Mouse (Mus musculus) small intestine, adult 2 months (tissue): ENCODE results near the gene Gins2. TPM values are rescaled to one million over a fixed set of nuclear protein-coding genes. Genes with fewer than 3 reads are reported as not detected.

Source experiments
- H3K27ac ChIP-seq: fragments of 200-500 bp; 2 replicates; pipeline ENCODE4 v1.5.1; 2012; ENCODE audit warnings: low read depth, low read length, control low read depth, inconsistent platforms; ENCODE audit not compliant: insufficient read depth
- H3K27me3 ChIP-seq: fragments of 200-500 bp; 2 replicates; pipeline ENCODE4 v1.6.1; 2012; ENCODE audit warnings: mild to moderate bottlenecking, moderate library complexity, low read length, inconsistent platforms; ENCODE audit not compliant: control insufficient read depth, insufficient read depth
- H3K36me3 ChIP-seq: fragments of 200-500 bp; 2 replicates; pipeline ENCODE4 v1.6.1; 2012; ENCODE audit warnings: mild to moderate bottlenecking, low read length, control low read depth, inconsistent platforms; ENCODE audit not compliant: control insufficient read depth, insufficient read depth
- H3K4me1 ChIP-seq: fragments of 200-500 bp; 2 replicates; pipeline ENCODE4 v1.6.1; 2012; ENCODE audit warnings: low read length, inconsistent platforms, mixed read lengths; ENCODE audit not compliant: control insufficient read depth, insufficient read depth, insufficient read length
- H3K4me3 ChIP-seq: fragments of 200-500 bp; 2 replicates; pipeline ENCODE4 v1.5.1; 2012; ENCODE audit warnings: low read depth, mild to moderate bottlenecking, control low read depth, inconsistent platforms, low read length, moderate library complexity
- CTCF ChIP-seq: fragments of 200-500 bp; IDR thresholded peaks from 2 replicates; pipeline ENCODE4 v1.5.1; 2012; ENCODE audit warnings: low read depth, mild to moderate bottlenecking, control low read depth, inconsistent platforms, low read length, moderate library complexity, mixed read lengths; ENCODE audit not compliant: insufficient replicate concordance, insufficient read length; ENCODE audit errors: extremely low read depth
- POLR2A ChIP-seq: fragments of 200-500 bp; IDR thresholded peaks from 2 replicates; pipeline ENCODE4 v1.6.1; 2012; ENCODE audit warnings: low read depth, mild to moderate bottlenecking, control low read depth, inconsistent platforms, low read length, moderate library complexity
- WGBS: fragments of 180-500 bp; shearing (Covaris S2); methylation state at CpG from one replicate; pipeline ENCODE4 v1.1.7; 2018; 5-methylcytosine and 5-hydroxymethylcytosine counted together
- polyA plus RNA-seq: library from polyadenylated mRNA; depleted of rRNA; stranded (reverse); fragments of >200 nt; gene quantifications from 2 replicates; pipeline ENCODE4 v1.2.3, GENCODE M21; 2012; rRNA removed

The Gins2 gene
- 12.6 and 22.5 TPM in 2 replicates for polyA plus RNA-seq

GRCm38 (mm10) chr8:120588908-120589771, at the start of gene Gins2:
TSS of gene Gins2 (minus strand) at chr8:120589304.
- Histone ChIP-seq H3K4me3 (peak within 1 kb of the TSS; percentile 79), H3K36me3 (no peaks in the 10 kb centered on the region), H3K27ac (no peak within 1 kb of the TSS), H3K4me1 (peaks cover 3% of the 10 kb centered on the region), H3K27me3 (no peaks in the 10 kb centered on the region)
- WGBS, result under 1% methylated on average over 67 of the region's 67 CpGs
- TF ChIP-seq POLR2A (0 out of 2 replicates have a peak, but pooled peaks have one; percentile 14), CTCF (no peak)

- WGBS, result 1% methylated on average over 40 of the region's 42 CpGs
These were observed 45.3 kb upstream of the Gins2 start for GRCm38 (mm10) chr8:120634329-120634839.

GRCm38 (mm10) chr8:120633665-120634271, 44.7 kb upstream of the Gins2 start:
- peaks cover 6% of the 10 kb centered on the region; the same call in 1 of the 2 replicates for H3K27me3 ChIP-seq
- no peak for TF ChIP-seq CTCF
- TF ChIP-seq POLR2A, result no peak
- no peak overlapping the region for H3K27ac ChIP-seq
- peak overlapping the region; percentile 73 for H3K4me3 ChIP-seq
- 4% methylated on average over 44 of the region's 44 CpGs for WGBS
- H3K36me3 ChIP-seq, result no peaks in the 10 kb centered on the region
- H3K4me1 ChIP-seq, result peaks cover 8% of the 10 kb centered on the region

More at GRCm38 (mm10) chr8:120634329-120634839, 45.3 kb upstream of the Gins2 start:
- TF ChIP-seq CTCF (no peak), POLR2A (no peak)
- Histone ChIP-seq H3K4me3 (peak overlapping the region; percentile 73), H3K36me3 (no peaks in the 10 kb centered on the region), H3K27ac (no peak overlapping the region), H3K4me1 (peaks cover 8% of the 10 kb centered on the region), H3K27me3 (peaks cover 6% of the 10 kb centered on the region; the same call in 1 of the 2 replicates)

- no peaks in the 10 kb centered on the region for H3K36me3 ChIP-seq
- no peak overlapping the region for H3K27ac ChIP-seq
- 59% methylated on average over 17 of the region's 17 CpGs for WGBS
- TF ChIP-seq POLR2A, result no peak
- TF ChIP-seq CTCF, result no peak
- peaks cover 8% of the 10 kb centered on the region for H3K4me1 ChIP-seq
- H3K27me3 ChIP-seq, result peaks cover 6% of the 10 kb centered on the region; the same call in 1 of the 2 replicates
- H3K4me3 ChIP-seq, result peak overlapping the region; percentile 73; the same call in 1 of the 2 replicates
These were observed 44.0 kb upstream of the Gins2 start for GRCm38 (mm10) chr8:120632969-120633664.

GRCm38 (mm10) chr8:120631441-120632375, 42.6 kb upstream of the Gins2 start:
- no peaks in the 10 kb centered on the region for H3K36me3 ChIP-seq
- no peak overlapping the region for H3K4me3 ChIP-seq
- 77% methylated on average over 21 of the region's 21 CpGs for WGBS
- H3K4me1 ChIP-seq, result peaks cover 8% of the 10 kb centered on the region
- peaks cover 6% of the 10 kb centered on the region; the same call in 1 of the 2 replicates for H3K27me3 ChIP-seq
- TF ChIP-seq CTCF (no peak), POLR2A (no peak)
- H3K27ac ChIP-seq, result no peak overlapping the region

GRCm38 (mm10) chr8:120630848-120631247, 41.7 kb upstream of the Gins2 start:
- 55% methylated on average over 6 of the region's 6 CpGs for WGBS
- Histone ChIP-seq H3K4me1 (peaks cover 8% of the 10 kb centered on the region), H3K36me3 (no peaks in the 10 kb centered on the region), H3K27ac (no peak overlapping the region), H3K4me3 (no peak overlapping the region), H3K27me3 (peaks cover 6% of the 10 kb centered on the region; the same call in 1 of the 2 replicates)
- TF ChIP-seq CTCF (no peak), POLR2A (no peak)
